25 mouse cellular contexts compared by ENCODE assay signal in the genomic region with DNA sequence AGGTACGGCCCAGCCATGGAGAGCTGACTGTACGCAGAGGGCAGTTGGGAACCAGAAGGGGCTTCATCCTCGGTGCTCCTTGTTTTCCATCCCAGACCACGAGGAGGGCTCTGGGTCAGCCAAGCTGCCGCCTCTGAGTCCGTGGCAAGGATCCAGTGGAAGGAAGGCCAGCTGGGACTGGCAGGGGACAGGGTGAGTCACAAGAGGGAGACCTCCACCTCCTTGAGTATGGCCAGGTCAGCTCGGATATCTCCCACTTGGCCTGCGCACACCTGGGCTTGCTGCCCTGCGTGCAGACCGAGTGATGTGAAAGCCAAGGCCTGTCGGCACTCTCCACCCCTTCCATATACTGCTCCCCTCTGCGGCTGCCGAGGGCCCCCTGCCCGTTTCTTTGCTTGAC.
DNase-seq lines count a peak whose midpoint lies in the region; ATAC-seq lines count a peak whose summit lies in the region.
"Had no signal": no experiment of that assay in that cellular context is flagged by ENCODE, and none has a peak within 500 bp of the region (broad histone marks: within the 10 kb centered on the region; RNA-seq: fewer than 3 reads in every experiment).

No protein-coding gene starts in this region.

- H3K27me3 ChIP-seq in midbrain, embryonic 11.5 days (ENCODE audit: control insufficient read depth, insufficient read depth, low read length) = no peaks in the 10 kb centered on the region
- H3K27me3 ChIP-seq: CH12.LX; forebrain, embryonic 15.5 days; limb, embryonic 12.5 days had no signal

- intact Hi-C loops in left cerebral cortex, postnatal 4 days (cut with DNase I) = no loop called here
- intact Hi-C loops in left cerebral cortex, postnatal 36 days (cut with DNase I) = no loop called here

- no peaks in the 10 kb centered on the region for H3K9me3 ChIP-seq in midbrain, embryonic 11.5 days (ENCODE audit: control insufficient read depth, low read length)
- H3K9me3 ChIP-seq: forebrain, embryonic 15.5 days; limb, embryonic 12.5 days; midbrain, embryonic 12.5 days had no signal

- WGBS in midbrain, embryonic 11.5 days = 87% methylated on average over 14 of the region's 14 CpGs

- H3K36me3 ChIP-seq in midbrain, embryonic 11.5 days (ENCODE audit: control insufficient read depth, insufficient read depth, low read length) = no peaks in the 10 kb centered on the region
- H3K36me3 ChIP-seq: forebrain, embryonic 15.5 days; limb, embryonic 12.5 days; midbrain, embryonic 12.5 days had no signal

- H3K4me2 ChIP-seq in midbrain, embryonic 11.5 days = no peak overlapping the region
- H3K4me2 ChIP-seq: forebrain, embryonic 15.5 days; hindbrain, embryonic 14.5 days; limb, embryonic 12.5 days; liver, embryonic 11.5 days; midbrain, embryonic 12.5 days had no signal

- DNase-seq in cerebellum, postnatal 14 days = peak; percentile 38 to 53
- no peak for DNase-seq in cerebellum, adult 11-12 months
- DNase-seq in left cerebral cortex, postnatal 4 days = peak; percentile 22
- DNase-seq in left cerebral cortex, postnatal 36 days (ENCODE audit: low spot score in 2 of 2) = no peak
- DNase-seq in gastrocnemius, postnatal 25 days = peak; percentile 66
- DNase-seq in neural tube, embryonic 10.5 days (ENCODE audit: extremely low spot score, low spot score) = no peak
- DNase-seq in midbrain, embryonic 11.5 days (ENCODE audit: low spot score, missing footprints) = no peak
- DNase-seq: adrenal gland, adult 8-10 months; B cell, adult 2 months; cerebellum, postnatal 36 days; heart, postnatal 4 days; kidney, adult 18-20 months; lung, adult 18-20 months; lung, postnatal 10 days; retina, postnatal 1 day; right cerebral cortex, postnatal 25 days had no signal

- H3K27ac ChIP-seq in midbrain, embryonic 11.5 days (ENCODE audit: low read depth, low read length) = no peak overlapping the region
- H3K27ac ChIP-seq: forebrain, embryonic 15.5 days; hindbrain, embryonic 14.5 days; kidney, postnatal 0 days; limb, embryonic 12.5 days; midbrain, embryonic 12.5 days had no signal

- ATAC-seq in midbrain, embryonic 11.5 days (ENCODE audit: low FRiP score) = no peak
- ATAC-seq: activated CD4-positive, CD25-positive, alpha-beta regulatory T cell, adult 4 months; forebrain, embryonic 15.5 days; inflammation-experienced regulatory T-cells, adult 6 months had no signal

- H3K4me3 ChIP-seq in midbrain, embryonic 11.5 days (ENCODE audit: low read depth, low read length) = no peak overlapping the region
- H3K4me3 ChIP-seq: forebrain, embryonic 15.5 days; limb, embryonic 12.5 days; midbrain, embryonic 12.5 days had no signal

- no peaks in the 10 kb centered on the region for H3K4me1 ChIP-seq in midbrain, embryonic 11.5 days (ENCODE audit: control insufficient read depth, insufficient read depth, low read length)
- H3K4me1 ChIP-seq: forebrain, embryonic 15.5 days; limb, embryonic 12.5 days; midbrain, embryonic 12.5 days had no signal

- H3K9ac ChIP-seq in midbrain, embryonic 11.5 days (ENCODE audit: low read length) = no peak overlapping the region
- H3K9ac ChIP-seq: forebrain, embryonic 15.5 days; hindbrain, embryonic 14.5 days; limb, embryonic 12.5 days; midbrain, embryonic 12.5 days had no signal

Comparison
In these comparisons a context has a peak if more than half of its experiments do, and no peak if none do; other contexts are left out.
1. DNase-seq: peak in cerebellum, postnatal 14 days (2 of 2), left cerebral cortex, postnatal 4 days (single experiment) and gastrocnemius, postnatal 25 days (single experiment); none in cerebellum, adult 11-12 months (single experiment), left cerebral cortex, postnatal 36 days (0 of 2), neural tube, embryonic 10.5 days (single experiment) and midbrain, embryonic 11.5 days (single experiment).